22 mouse cellular contexts compared by ENCODE assay signal in the genomic region with DNA sequence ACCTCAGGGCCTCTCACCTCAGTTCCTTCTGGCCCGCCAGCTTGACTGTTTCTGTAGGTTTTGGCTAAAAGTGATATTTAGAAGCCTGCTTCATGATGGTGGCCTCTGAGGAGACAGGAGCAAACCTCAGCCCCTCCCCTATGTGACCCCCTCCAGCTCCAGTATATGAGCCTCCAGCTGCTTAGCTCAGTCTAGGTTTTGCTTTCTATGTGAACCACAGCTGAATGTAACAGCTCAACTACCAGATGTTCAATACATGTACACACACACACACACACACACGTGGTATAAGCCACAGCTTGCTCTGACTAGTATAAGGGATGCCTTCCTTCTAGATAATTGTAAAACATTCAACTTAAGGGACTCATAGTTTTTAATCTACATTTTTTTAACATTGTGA. TPM values are rescaled to one million over a fixed set of nuclear protein-coding genes. Genes with fewer than 3 reads are reported as not detected.
"Had no signal": no experiment of that assay in that cellular context is flagged by ENCODE, and none has a peak within 500 bp of the region (broad histone marks: within the 10 kb centered on the region; RNA-seq: fewer than 3 reads in every experiment).

No protein-coding gene starts in this region.

- H3K27ac ChIP-seq: kidney, embryonic 15.5 days; limb, embryonic 15.5 days; liver, embryonic 14.5 days; macrophage; midbrain, embryonic 10.5 days; midbrain, embryonic 13.5 days; neural tube, embryonic 12.5 days; stomach, embryonic 15.5 days had no signal

- H3K9me3 ChIP-seq: kidney, embryonic 15.5 days; limb, embryonic 15.5 days; midbrain, embryonic 10.5 days; midbrain, embryonic 13.5 days; neural tube, embryonic 12.5 days; stomach, embryonic 15.5 days had no signal

- H3K4me3 ChIP-seq: kidney, embryonic 15.5 days; limb, embryonic 15.5 days; midbrain, embryonic 10.5 days; midbrain, embryonic 13.5 days; neural tube, embryonic 12.5 days; stomach, embryonic 15.5 days had no signal

- H3K9ac ChIP-seq: kidney, embryonic 15.5 days; limb, embryonic 15.5 days; liver, embryonic 14.5 days; liver, postnatal 0 days; lung, embryonic 14.5 days; neural tube, embryonic 12.5 days; stomach, embryonic 15.5 days had no signal

- H3K4me2 ChIP-seq: kidney, embryonic 15.5 days; limb, embryonic 15.5 days; liver, embryonic 11.5 days; lung, embryonic 14.5 days; midbrain, embryonic 13.5 days; neural tube, embryonic 12.5 days; stomach, embryonic 15.5 days had no signal

- ATAC-seq: liver, postnatal 0 days; lung, postnatal 0 days; midbrain, embryonic 13.5 days; midbrain, embryonic 16.5 days had no signal

- H3K27me3 ChIP-seq: stomach, embryonic 15.5 days had no signal

- DNase-seq: kidney, adult 8-10 months; kidney, postnatal 10 days; kidney, postnatal 36 days; liver, postnatal 0 days; right cerebral cortex, postnatal 25 days; spleen, adult 18-20 months; thymus, postnatal 14 days; thymus, postnatal 4 days had no signal

- H3K36me3 ChIP-seq: kidney, embryonic 15.5 days; limb, embryonic 15.5 days; midbrain, embryonic 13.5 days; neural tube, embryonic 12.5 days; stomach, embryonic 15.5 days had no signal

RNA-seq across cellular contexts. Expression of gene Sox8, which starts 5.5 kb away (rescaled TPM):
- total RNA-seq: megakaryocyte, adult 5-6 weeks; neutrophil, adult 5-6 weeks had no signal
- polyA plus RNA-seq: liver, postnatal 0 days; macrophage had no signal
